Mouse (Mus musculus): ENCODE measurements around the gene Elp5.
A peak's percentile ranks its signal among the peaks of the same experiment; 100 is the strongest.

The Elp5 gene

DNA sequence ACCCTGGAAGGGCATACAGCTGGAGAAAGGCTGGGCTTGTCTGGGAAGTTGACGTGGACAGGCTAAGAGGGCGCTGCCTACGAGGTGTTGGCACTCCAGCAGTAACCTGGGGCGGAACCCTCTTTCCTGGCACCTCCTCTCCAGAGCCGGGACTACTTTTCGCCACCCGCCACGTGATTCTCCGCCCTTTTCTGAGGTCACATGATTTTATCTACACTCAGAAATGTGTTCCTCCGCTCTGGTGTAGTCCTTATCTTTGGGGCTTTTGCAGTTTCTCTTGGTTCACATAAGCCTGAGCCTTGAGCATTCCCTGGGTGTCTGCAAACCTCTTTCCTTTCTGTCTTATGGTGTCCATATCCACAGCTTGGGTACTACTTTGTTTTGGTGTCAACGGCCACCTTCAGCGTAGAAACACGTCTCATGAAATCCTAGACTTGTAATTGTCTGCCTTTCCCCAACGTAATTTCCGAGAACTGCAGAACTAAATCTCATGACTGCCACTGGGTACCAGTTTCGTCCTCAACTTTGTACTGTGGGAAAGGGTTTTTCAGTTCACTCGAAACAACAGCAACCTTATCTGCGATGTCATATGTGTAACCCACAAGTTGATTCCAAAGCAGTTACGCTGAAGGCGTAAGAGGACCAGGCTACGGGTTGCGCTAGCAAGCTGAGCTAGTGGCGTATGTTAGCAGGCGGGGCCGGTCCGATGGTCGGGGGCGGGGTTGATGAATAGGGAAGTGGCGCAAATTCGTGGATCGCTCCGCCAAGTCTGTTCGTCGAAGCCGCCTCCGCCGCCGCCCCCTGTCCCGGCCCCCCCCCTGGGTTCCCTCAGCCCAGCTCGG lies 8.8 kb upstream of the Elp5 start, which contains the start of gene Gabarap:
Gene Gabarap, plus strand, starts transcription at position 294 of the 842 bp plus-strand sequence.
- DNase-seq (ENCODE audit: low spot score in 2 of 2): peak; percentile 98

DNA sequence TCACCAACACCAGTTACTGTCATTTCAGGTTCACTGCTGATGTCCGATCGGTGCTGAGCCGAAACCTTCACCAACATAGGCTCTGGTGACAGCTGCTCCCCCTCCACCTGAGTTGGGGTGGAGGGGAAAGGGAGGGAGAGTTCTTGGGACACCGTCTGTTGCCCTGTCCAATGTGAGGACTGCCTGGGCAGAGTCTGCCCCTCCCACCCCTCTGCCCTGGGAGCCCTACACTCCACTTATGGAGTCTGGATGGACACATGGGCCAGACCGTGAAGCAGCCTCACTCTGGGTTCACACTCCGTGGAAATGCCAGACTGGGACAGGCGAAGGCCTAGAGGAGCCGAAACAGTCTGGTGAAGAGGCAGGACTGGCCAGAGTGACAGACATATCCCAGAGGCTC lies 7.6 kb upstream of the Elp5 start:
- no peak for DNase-seq (ENCODE audit: low spot score in 2 of 2)

DNA sequence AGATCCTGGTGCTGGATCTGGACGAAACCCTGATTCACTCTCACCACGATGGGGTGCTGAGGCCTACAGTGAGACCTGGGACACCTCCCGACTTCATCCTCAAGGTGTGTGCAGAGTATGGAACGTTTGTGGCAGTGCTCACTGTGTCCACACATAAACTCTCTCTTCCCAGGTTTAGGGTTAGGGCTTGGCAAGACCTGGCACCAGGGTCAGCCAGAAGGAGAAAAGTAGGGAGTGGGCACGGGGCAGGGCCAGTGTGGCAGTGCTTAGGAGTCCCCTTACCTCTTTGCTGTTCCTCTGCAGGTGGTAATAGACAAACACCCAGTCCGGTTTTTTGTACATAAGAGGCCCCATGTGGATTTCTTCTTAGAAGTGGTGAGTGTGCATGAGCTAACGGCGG lies 2.1 kb upstream of the Elp5 start:
- DNase-seq (ENCODE audit: low spot score in 2 of 2): peak in 1 of 2 experiments; percentile 25

DNA sequence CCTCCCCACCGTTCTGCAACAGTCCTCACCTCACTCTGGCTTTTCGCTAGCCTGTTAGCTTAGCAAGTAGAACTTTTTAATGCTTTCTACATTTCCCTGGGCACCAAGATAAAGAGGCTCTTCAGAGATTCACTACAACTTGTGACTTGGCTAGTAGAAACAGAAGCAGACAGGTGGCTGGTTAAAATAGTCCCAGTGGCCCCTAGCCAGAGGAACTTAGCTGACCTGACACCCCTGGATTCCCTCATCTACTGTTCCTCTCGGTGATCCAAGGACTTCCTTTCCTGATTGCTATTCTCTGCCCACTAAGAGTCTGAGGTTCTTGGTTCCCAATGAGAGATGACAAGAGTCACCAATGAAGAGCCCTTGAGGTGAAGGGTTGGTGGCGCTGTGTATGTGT lies 1.1 kb upstream of the Elp5 start:
- DNase-seq (ENCODE audit: low spot score in 2 of 2): peak in 1 of 2 experiments; percentile 21

DNA sequence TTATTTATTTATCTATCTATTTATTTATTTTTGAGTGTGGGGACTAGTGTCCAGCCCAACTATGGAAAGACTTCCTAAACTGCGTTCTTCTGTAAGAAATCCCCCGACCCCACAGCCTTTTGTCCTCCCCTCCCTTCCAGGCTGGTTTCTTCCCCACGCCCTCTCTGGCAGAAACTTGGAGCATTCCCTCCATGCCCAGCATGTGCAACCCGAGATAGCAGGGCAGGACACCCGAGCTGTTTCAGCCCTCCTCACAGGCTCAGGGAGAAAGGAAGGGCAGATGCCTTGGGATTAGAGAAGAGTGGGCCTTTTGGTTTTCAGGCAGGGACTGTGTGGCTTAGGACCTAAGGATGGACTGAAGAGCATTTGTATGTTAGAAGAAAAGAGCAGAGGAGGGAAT lies 560 bp upstream of the Elp5 start:
- DNase-seq (ENCODE audit: low spot score in 2 of 2): no peak

DNA sequence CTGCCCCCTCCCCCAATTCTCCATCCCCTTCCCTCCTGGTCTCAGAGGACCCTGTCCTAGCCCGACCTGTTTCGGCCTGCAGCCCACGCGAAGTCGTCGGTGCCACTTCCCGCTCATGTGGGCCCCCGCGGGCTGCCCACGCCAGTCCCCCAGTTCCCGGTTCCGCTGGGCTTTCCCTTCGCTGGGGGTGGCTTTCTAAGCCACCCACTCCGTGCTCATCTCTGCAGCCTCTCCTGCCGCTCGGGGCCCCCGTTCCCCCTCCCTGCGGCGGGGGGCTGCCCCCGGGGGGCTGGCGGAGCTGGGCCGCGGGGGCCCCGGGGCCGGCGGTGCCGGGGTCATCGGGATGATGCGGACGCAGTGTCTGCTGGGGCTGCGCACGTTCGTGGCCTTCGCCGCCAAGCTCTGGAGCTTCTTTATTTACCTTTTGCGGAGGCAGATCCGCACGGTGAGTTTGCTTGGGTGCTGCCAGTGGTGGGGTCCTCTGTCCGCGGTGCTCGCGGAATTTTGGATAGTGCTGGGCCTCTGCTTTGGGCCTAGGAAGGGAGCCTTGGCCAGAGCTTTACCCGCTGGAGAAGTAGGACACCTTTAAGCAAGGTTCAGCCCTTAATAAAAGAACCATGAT lies 1.1 kb downstream of the Elp5 start, which contains the start of gene Ctdnep1:
Gene Ctdnep1, plus strand, starts transcription at position 16 of the 622 bp plus-strand sequence.
- peak in 1 of 2 experiments; percentile 51 for DNase-seq (ENCODE audit: low spot score in 2 of 2)

DNA sequence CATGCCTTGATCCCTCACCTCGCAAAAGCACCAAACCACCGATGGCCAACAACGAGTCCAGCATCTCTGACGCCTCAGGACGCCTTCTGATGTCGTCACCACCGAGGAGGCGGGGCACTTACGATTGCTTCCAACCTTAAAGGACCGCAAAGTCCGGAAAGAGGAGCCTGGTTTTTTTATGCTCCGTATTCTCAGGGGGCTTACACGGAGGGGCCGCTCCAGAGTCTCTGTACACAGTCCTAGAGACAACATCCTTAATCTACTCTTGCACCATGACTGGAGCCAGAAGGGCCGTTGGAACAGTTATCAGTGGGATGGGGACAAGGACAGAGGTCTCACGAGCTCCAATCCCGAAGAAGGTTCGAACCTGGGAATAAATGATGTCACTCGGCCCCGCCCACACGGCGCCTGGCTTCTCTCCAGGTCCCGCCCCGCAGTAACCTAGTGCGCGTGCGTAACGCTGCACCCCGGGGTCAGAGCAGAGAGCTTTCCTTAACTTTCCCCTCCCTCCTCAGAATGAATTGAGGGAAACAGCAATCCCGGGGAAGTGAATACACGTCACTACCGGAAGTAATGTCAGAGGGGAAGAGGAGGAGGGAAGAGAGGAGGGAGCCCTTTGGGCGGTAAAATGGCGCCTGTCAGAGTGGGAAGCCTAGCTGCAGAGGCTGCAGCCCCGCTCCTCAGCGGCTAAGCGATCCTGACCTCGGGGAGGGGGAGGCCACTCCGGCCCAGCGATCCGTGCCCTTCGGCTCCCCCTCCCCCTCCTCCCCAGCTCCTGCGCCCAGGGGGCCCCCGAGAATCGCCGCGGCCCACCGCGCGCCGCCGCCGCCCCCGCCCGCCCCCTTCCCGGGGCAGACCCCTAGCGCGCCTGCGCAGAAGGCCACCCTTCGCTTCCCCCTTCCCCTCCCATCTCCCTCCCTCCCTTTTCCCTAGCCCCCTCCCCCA lies 1.8 kb downstream of the Elp5 start:
- DNase-seq (ENCODE audit: low spot score in 2 of 2): peak; percentile 98

DNA sequence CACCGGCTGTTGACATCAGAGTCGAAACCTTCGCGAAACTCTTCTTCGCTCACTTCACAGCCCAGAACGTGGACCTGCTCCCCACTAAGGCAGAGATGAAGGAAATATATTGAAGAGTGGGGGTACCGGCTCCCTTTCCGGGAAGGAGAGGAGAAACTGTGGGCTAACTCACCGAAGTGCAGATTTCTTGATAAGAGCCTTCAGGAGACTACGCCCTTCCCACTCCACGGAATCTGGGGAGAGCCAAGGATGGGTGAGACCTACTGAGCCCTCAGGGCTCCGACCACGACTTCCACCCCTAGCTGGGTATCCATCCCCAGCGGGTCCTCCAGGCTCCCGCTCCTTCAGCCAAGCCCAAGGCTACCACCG lies 2.5 kb downstream of the Elp5 start:
- DNase-seq (ENCODE audit: low spot score in 2 of 2): no peak

DNA sequence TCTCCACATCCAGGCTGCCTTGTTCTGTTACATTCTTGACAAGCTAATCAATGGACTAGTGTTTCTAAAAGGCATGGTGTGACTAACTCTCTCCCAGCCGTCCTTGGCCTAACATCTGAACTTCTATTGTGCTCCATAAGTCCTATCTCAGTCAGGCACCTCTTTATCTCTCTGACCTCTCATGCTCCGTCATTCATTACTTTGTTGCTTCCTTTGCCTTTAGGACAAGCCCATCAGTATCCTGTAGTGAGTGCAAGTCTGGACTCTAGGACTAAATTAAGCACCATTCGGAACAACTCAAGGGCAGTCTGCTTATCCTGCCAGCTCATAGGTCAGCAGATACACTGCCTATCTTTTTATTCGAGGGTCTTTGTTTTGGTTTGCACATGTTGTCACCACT lies 6.0 kb downstream of the Elp5 start:
- DNase-seq (ENCODE audit: low spot score in 2 of 2): no peak

DNA sequence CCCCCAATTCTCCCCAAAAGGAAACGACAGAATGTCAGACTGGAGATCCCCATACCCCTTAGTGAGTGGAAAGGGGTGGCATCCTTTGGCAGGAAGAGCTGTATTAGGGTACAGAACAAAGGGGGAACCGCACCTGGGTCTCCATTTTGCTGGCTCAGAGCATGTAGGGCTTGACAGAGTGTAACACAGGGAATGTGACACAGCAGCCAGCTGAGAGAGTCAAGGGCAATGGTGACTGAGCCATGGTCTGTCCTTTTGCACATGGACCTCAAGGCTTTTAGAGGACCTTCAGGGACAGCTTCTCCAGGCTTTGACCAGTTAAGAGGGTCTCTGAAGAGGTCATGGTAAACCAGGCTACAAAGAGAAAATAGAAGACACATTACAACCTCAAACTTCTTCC lies 7.4 kb downstream of the Elp5 start:
- DNase-seq (ENCODE audit: low spot score in 2 of 2): no peak

DNA sequence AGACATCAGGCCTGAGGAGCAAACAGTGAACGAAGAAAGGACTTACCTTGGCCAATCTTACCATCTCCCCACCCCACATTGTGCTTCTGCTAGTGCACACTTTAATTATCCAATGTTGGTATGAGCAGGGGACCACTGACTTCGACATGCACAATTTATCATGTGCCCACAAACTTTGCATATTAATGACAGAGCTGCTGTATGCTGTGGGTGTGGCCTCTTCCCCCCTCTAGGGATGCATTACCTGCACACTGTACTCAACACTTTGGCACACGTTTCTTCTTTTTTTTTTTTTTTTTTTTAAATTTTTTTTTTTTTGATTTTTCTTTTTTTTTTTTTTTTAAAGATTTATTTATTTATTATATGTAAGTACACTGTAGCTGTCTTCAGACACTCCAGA lies 11.5 kb downstream of the Elp5 start:
- no peak for DNase-seq (ENCODE audit: low spot score in 2 of 2)

DNA sequence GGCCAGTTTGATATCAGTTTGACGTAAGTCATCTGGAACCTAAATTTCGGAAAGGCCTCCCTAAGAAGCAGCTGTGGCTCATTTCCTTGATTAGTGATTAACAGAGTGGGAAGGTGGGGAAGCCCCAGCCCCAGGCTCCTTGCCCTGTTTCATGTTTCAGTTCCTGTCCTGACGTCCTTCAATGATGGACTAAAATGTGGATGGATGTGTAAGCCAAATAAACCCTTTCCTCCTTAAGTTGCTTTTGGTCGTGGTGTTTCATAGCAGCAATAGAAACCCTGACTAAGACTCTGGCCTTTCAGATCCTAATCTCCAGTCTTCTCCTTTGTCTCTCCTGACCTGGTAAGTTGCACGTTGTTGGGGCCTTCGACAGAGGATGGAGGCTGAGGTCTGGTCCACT lies 12.1 kb downstream of the Elp5 start:
- no peak for DNase-seq (ENCODE audit: low spot score in 2 of 2)

DNA sequence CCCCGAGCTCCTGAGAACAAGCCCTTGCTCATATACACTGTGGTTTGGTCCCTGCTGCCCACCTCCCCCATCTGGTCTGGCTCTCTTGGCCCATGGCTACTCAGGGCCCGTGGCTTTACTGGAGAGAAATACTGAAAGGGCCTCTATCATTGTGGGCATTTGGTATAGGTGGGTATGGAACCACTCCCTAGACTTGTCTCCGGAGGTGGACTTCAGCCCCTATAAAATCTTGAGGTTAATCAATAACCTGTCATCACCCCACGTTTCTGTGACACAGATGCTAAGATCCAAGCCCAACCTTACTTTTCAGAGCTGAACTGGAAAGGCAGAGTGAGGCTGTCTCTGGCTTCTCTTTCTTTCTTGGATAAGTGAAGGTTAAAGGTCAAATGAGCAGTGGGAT lies 13.5 kb downstream of the Elp5 start:
- no peak for DNase-seq (ENCODE audit: low spot score in 2 of 2)

DNA sequence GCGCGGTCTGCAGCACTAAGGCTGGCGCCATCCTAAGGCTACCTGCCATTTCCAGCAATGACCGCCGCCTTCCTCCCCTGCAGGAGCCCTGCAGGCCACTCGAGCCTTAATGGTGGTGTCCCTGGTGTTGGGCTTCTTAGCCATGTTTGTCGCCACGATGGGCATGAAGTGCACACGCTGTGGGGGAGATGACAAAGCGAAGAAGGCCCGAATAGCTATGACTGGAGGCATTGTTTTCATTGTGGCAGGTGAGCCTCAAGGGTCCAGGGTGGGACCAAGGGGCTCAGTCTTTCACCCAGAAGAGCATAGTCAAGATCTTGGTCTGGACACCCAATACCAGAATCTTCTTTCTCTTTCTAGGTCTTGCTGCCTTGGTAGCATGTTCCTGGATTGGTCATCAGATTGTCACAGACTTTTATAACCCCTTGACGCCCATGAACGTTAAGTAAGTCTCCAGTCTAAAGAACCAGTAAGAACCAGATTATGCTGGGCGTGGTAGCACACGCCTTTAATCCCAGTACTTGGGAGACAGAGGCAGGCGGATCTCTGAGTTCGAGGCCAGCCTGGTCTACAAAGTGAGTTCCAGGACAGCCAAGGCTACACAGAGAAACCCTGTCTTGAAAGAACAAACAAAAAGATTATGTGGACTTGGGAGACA lies 15.3 kb downstream of the Elp5 start:
- no peak for DNase-seq (ENCODE audit: low spot score in 2 of 2)

DNA sequence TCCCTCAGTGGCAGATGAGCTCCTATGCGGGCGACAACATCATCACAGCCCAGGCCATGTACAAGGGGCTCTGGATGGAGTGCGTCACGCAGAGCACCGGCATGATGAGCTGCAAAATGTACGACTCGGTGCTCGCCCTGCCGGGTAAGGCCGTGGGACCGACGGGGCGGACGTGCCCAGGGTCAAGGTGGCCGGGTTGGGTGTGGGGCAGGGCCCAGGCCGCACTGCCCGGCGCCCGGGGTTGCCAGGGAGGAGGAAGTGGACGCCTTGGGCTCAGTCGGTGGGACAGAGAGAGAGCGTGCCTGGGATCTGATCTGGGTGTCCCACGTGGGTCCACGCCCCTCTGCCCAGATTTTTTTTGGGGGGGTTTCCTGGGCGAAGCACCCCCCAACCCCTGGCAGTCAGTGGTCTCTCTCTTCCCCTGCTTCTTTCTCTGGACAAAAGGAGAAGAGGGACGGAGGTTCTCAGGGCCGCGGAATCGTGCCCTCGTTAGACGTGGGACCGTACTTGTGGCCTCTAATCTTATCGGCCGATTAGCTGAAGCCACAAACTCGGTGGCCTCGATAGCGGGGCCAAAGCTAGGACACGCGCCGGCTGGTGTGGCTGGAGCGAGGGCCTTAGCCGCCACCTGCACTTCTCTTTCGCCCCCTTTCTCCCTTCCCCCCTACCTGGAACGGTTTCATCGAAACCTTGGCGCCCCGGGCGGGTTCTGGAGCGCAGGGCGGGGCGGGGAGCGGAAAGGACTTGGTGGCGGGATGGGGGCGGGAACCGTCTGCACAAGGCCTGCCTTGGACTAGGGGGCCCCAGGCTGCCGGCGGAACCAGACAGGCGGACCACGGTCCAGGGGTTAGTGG lies 16.1 kb downstream of the Elp5 start:
- no peak for DNase-seq (ENCODE audit: low spot score in 2 of 2)

DNA sequence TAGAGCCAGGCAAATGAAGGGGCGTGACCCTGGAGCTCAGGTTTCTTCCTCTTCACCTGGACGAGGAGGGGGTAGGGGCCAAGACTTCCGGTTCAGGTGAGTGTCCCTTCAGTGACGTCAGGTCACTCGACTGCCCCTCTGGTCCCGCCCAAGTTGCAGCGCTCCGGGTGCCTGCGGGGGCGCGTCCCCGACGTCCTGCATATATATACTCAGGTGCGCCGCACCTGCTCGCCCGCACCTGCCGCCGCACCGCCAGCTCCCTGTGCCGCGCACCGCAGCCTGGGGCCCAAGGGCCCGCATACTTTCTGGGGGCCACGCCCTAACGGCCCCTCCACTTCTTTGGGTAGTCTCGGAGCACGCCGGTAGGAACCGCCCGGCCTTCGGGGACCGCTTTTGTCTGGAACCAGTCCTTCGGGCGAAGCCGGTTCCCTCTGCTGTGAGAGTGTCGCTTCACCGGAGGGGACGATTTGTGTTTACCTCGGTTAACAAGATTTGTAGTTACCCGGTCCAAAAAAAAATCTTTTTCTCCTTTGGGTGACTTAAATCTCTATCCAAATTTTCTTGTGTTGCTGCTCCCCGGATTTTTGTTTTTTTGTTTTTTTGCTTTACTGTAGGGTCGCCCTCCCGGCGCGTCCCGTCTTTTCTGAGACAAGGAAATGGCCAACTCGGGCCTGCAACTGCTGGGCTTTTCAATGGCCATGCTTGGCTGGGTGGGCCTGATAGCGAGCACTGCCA lies 16.9 kb downstream of the Elp5 start:
- no peak for DNase-seq (ENCODE audit: low spot score in 2 of 2)

DNA sequence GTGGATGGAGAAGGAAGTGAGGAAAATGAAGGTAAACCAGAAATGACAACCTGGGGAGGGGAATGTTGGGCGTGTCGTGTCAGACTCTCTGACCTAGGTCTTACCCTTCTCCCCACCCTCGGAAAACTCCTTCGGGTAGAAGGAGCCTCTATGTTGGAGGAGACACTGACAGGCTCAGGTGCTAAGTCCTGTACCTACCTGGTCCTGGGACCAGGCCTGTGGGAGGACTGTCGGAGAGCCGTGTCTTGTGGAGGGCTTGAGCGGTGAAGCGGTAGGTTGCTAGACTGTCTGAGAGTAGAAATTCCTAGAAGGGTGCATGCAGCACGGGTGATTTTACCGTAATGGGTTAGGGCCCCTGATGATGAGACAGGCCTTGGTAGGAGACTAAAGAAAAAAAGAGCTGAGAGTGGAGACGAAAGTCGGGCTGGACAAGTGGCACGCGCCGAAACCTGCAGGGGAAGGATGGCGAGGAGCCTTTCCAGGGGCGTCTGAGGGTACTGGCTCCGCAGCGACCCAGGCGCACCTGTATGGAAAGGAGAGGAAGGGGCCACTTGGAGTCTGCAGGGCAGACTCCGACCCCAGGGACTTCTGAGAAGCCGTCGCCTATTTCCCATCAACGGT lies 17.6 kb downstream of the Elp5 start, which contains the start of gene Cldn7:
Gene Cldn7, plus strand, starts transcription at position 130 of the 621 bp plus-strand sequence.
- DNase-seq (ENCODE audit: low spot score in 2 of 2): no peak

DNA sequence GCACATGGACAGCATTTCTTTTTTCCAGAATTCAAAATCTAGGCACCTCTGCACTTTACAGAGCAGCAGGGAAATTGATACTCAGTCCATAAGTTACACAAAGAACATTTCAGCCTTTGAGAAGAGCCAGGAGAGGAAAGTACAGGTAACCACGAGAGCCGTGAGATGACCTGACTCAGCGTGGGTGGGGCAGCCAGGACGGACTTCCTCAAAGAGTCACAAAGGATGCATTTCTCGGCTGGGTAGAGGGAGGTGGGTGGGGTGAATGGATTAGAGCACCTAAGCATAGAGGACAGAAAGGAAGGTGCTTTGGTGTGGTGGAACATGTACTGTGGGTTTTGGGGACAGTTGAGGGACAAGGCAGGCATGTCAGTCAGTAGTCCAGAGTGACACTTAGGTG lies 20.5 kb downstream of the Elp5 start:
- no peak for DNase-seq (ENCODE audit: low spot score in 2 of 2)

DNA sequence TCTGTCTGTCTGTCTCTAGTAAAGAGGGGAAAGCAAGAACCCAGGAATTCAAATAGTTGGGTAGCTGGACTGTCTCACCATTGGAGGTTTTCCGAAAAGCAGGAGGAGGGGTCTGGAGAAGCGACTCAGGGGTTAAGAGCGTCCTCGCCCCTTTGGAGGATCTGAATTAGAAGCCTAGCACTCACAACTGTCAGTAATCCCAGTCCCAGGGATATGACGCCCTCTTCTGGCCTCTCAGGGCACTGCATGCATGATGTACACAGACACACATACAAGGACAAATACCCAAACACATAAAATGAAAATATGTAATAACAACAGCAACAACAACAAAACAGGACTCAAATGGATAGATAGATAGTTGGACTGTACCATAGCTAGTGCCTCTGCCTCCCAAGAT lies 21.7 kb downstream of the Elp5 start:
- DNase-seq (ENCODE audit: low spot score in 2 of 2): no peak

All from right cerebral cortex, postnatal 10 days (tissue).